Mouse (Mus musculus) CD4-positive helper T cell, adult 2 months (primary cell): Measurements from ENCODE around the gene Gpr176.

ENCODE experiments used
- DNase-seq: peaks from one replicate; pipeline ENCODE4 v3.0.0-alpha.2; 2012; ENCODE audit warnings: low read depth, missing footprints, low spot score

The Gpr176 gene

DNA sequence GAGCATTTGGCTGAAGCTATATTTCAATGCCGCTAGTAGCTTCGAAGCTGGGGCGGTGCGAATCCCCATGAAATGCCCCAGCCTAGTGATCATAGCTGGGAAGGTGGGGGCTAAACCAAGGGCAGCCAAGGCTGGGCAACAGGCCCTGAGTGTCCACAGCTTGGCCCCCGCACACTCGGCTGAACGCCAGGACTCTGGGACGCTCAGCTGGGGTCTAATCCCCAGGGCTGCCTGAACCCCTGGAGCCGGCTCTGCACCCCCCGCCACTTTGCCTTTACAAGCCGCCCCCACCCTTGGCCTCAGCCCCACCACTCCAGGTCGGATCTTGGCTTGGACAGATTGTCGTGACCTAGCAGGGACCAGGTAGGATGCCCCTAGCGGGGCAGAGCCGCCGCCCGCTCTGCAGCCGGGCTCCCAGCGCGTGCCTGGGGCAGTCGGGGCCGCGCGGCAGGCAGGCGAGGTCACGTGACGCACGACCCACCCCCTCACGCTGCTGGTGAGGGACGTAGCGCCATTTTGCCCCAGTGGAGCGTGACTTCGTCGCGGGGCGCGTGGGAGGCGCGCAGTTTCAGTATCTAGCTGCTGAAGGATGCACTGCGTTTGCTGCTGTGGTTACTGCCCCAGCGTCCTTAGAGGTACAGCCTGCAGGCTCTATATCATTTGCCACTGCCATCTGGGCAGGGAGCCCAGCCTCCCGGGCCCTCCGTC lies 507 bp upstream of the Gpr176 start:
- DNase-seq, result peak; percentile 91

- no peak for DNase-seq
Measured at GRCm38 (mm10) chr2:118372561-118372900, 688 bp downstream of the Gpr176 start.

- DNase-seq, result no peak
Measured at GRCm38 (mm10) chr2:118371841-118372240, 1.4 kb downstream of the Gpr176 start.

DNA sequence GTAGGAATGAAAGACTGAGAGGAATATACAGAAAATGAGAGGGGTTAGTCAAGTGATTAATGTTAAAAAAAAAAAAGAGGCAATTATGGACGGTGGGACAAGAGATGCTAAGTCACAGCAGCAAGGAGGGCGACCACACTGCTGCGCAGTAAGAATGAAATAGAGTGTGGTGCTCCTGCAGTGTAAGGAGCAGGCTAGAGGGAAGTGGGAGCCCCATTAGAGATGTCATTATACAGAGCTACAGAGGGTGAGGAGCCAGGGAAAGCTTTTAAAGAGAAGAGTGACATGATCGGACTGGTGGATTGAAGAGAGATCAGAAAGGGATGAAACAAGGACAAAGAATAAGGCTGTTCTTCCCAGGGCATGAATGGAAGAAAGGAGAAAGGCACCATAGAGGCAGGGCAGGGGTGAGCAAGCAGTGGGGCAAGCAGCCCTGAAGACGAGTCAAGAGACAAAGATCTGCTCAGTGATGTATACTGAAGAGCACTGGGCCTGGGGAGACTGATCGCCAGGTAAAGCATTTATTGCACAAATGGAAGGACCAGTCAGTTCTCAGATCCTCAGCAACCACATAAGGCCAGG lies 18.0 kb downstream of the Gpr176 start:
- DNase-seq, result no peak

DNA sequence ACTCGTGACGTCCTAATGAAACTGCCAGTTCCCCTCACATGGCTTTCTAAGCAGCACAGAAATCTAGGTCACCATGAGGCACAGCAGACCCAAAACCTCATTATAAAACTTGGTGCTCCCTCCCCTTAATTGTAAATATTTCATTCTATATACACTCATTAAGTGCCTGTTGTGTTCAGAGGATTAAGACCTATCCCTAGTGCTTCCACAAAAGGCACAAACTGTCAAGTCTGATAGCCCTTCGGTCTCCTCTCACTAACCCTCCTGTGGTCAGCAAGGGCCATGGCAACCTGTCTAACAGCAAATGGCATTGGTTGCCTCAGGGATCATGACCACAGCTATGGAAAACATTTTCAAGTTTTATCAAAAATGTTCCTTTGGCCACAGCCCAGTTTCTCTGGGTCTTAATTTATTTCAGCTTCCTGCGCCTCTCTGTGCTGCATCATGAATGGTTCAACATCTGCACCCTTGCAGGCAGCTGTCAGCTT lies 19.3 kb downstream of the Gpr176 start:
- no peak for DNase-seq

GRCm38 (mm10) chr2:118353498-118353897 lies 19.7 kb downstream of the Gpr176 start:
- no peak for DNase-seq

- no peak for DNase-seq
Measured at GRCm38 (mm10) chr2:118345535-118345934, 27.7 kb downstream of the Gpr176 start.

DNA sequence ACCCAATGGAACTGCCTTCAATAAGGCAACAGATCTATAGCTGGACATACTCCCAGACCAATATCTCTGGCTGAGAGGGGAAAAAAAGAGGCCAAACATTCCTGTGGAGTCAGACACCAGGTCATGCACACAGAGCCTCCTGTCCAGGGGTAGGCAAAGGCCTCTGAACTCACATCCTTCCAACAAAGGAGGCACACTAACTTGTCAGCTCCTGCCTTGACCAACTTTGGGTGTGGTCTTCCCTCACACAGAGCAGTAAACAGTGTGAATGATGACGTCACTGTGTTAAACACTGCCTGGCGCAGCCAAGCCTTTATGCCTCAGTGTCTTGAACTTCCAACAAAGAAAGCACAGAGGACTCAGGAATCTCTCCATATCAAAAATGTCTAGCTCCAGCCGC lies 29.3 kb downstream of the Gpr176 start:
- no peak for DNase-seq

GRCm38 (mm10) chr2:118341295-118341694 lies 31.9 kb downstream of the Gpr176 start:
- no peak for DNase-seq

DNA sequence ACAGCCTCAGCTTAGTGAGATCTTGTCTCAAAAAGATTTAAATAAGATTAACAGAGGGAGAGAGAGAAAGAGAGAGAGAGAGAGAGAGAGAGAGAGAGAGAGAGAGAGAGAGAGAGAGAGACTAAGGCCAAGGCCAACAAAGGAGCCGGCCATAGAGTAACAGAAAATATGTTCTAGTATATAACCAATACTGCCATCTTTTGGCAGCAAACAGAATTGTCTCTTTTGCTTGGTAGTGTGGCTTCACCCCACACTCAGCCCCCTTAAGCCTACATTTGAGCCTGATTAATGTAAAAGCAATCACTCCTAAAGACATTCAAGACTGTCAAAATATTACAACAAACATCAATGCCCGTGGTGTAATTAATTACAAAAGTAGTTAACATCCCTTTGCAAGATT lies 37.1 kb downstream of the Gpr176 start:
- peak; percentile 9 for DNase-seq

DNA sequence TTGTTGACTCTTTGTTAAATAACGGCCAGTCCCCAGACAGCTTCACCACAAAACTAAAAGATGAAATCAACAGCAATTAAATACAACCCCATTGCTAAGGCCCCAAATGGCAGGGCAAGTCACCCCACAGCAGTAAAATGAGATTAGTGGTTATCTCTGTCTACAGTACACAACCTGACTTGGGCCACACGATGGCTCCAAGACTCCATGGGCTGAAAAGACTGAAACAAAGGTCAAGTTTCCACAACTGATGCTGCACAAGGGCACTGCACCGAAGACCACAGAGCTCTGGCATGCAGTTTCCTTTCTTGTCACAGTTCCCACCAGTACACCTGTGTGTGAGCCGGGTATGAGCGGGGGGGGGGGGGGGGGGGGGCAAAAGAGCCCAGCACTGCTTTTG lies 50.6 kb downstream of the Gpr176 start:
- no peak for DNase-seq

- DNase-seq, result no peak
Measured at GRCm38 (mm10) chr2:118321804-118322203, 51.4 kb downstream of the Gpr176 start.

DNA sequence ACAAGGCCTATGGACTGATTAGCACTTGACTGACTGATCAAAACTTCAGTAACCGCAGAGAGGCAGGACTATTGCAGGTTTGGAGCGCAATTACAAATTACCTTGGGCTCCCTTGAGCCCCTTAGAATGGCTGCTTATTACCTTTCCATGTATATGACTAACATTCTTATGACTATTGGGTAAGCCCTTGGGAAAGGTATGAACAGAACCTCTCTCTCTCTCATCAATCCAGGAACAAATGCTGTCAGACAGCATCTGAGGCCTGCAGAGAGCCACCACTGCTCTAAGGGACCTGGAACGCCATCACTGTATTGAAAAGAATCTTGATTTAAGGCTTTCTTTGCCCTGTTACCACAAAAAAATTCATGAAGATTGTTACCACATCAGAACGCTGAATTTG lies 52.1 kb downstream of the Gpr176 start:
- no peak for DNase-seq

DNA sequence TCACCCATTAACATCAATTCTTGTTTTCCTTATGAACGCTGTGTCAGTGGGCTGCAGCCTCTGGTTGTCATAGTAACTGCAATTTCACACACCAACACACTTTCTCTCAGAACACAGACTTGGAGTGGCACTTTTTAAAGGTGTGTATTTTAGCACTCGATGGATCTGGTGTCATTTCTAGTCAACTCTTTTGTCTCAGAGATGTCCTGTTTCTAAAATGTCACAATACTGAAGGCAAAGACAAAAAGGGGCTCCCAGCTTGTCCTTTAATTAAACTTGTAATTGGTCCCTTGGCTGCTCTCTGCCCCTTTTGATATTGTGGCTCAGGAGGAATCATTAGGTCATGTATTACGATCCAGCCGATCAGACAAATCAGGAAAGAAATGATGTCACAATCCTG lies 52.7 kb downstream of the Gpr176 start:
- DNase-seq, result no peak

- no peak for DNase-seq
Measured at GRCm38 (mm10) chr2:118319176-118319575, 54.0 kb downstream of the Gpr176 start.

- no peak for DNase-seq
Measured at GRCm38 (mm10) chr2:118316939-118317338, 56.3 kb downstream of the Gpr176 start.

DNA sequence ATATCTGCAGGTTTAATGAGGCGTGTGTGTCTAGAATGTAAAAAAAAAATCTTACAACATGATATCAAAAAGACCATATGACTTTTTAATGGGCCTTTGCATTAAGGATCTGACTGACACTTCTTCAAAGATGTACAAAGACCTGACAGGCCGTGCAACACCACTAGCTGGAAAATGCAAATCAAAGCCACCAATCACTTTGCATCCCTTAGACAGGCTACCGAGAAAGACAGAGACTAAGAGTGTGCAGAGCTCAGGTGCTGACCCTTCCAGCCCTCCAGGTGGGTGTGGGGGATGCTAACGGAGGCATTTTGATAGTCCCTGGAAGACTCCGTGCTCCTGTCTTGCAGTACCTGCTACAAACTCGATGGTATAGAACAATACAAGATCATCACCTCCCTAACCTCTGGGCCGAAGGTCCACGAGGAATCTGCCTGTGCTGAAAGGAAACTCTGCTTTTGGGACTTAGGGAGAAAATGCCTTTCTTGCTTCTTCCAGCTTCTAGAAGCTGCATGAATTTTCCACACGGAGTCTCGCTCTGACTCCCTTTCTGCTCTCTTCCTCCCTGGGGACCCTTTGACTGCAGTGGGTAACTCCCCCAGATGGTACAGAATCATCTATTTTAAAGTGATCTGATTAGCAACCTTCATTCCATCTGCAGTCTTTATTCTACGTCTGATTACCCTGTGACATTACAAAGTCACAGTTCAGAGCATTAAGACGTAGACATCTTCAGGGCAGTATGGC lies 57.4 kb downstream of the Gpr176 start:
- no peak for DNase-seq

GRCm38 (mm10) chr2:118307561-118307960 lies 65.7 kb downstream of the Gpr176 start:
- DNase-seq, result no peak

GRCm38 (mm10) chr2:118306966-118307365 lies 66.3 kb downstream of the Gpr176 start:
- no peak for DNase-seq

- DNase-seq, result no peak
Measured at GRCm38 (mm10) chr2:118306522-118306895, 66.7 kb downstream of the Gpr176 start.

GRCm38 (mm10) chr2:118305827-118306521 lies 67.2 kb downstream of the Gpr176 start:
- no peak for DNase-seq

DNA sequence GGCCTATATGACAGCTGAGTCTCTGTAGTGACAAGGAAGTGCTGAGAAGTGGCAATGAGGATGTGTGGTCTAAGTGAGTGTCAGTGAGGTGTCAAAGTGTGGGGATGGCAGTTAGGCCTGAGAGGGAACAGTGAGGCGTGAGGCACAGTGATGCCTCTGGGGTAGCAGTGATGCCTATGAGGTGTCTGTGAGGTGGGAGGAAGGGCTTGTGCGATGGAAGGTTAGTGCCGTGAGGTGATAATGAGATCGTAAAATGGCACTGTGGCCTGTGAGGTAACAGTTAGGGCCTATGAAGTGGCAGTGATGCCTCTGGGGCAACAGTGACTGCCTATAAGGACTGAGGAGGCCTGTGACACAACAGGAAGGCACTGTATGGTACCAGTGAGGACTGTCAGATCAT lies 69.8 kb downstream of the Gpr176 start:
- no peak for DNase-seq
